Mouse (Mus musculus): ENCODE results near the gene Gm3233. TPM values are rescaled to one million over a fixed set of nuclear protein-coding genes. Genes with fewer than 3 reads are reported as not detected.
"Not testable (repeated sequence)": the region's sequence is repeated elsewhere in the genome, so short reads cannot be mapped to it uniquely, and the experiment has no call there.

Gm3233 gene
- polyA plus RNA-seq, 2 experiments from 2014 or later, result not detected

DNA sequence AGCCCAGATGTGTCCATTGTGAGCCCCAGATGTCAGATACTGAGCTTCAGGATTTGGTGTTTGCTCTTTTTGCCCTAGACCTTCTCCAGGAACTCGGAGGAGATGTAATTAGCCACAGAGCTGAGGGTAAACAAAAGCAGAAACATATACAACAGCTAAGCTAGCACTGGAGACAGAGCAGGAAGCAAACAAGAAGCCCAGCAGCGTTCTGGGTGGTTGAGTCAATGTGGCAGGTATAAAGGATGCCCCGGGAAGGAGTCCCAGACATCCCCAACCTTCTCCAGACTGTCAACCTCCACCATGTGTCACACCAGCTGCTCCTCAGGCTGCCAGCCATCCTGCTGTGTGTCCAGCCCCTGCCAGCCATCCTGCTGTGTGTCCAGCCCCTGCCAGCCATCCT lies 33.3 kb downstream of the Gm3233 start, which contains the start of gene Gm10100:
Gm10100 (plus strand) TSS at position 301 of the 400 bp plus-strand sequence.
- no peak for ATAC-seq

- no peak for ATAC-seq
Measured at GRCm38 (mm10) chr10:77724855-77725254, 34.6 kb downstream of the Gm3233 start.

DNA sequence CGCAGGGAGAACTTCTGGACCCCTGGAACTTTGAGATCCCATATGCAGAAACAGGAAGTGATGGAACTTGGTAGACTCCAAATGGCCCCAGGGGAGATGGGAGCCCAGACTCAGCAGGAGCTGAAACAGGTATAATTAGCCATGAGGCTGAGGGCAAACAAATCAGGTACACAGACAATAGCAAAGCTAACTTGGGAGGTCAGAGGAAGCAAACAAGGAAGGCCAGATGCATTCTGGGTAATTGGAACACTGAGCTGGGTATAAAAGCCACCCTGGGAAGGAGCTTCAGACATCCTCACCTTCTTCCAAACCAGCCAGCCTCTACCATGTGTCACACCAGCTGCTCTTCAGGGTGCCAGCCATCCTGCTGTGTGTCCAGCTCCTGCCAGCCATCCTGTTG lies 39.2 kb downstream of the Gm3233 start, which contains the start of gene Krtap12-1:
Krtap12-1 (plus strand) TSS at position 301 of the 400 bp plus-strand sequence.
- ATAC-seq, result not testable (repeated sequence)

DNA sequence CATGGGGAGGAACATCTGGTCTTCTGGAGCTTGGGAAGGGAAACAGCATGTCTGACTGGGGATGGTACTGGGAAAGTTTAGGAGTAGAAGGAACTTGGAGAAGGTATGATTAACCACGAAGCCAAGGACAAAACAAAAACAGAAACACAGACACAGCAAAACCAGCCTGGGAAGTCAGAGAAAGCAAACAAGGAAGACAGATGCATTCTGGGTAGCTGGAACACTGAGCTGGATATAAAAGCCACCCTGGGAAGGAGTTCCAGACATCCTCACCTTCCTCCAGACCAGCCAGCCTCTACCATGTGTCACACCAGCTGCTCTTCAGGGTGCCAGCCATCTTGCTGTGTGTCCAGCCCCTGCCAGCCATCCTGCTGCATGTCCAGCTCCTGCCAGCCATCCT lies 44.0 kb downstream of the Gm3233 start, which contains the start of gene Gm10142:
Gm10142 (plus strand) TSS at position 301 of the 400 bp plus-strand sequence.
- ATAC-seq, result no peak

DNA sequence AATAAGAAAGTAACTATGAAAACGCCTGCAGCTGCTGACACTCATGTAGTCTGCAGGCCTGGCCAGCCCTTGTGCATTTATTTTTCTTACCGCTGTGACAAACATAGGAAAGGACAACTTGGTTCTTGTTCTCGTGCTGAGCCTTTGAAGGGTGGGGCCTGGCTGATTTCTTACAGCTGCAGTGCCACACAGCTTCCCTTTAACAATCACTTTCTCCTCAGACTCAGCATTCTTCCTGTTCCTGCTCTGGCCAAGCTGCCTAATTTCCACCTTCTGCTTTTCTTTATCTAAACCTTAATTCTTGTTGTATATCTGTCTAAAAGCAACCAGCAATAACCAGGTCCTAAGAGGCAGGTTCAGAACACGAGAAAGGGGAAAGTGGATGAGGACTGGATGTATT lies 45.7 kb downstream of the Gm3233 start:
- ATAC-seq, result no peak

DNA sequence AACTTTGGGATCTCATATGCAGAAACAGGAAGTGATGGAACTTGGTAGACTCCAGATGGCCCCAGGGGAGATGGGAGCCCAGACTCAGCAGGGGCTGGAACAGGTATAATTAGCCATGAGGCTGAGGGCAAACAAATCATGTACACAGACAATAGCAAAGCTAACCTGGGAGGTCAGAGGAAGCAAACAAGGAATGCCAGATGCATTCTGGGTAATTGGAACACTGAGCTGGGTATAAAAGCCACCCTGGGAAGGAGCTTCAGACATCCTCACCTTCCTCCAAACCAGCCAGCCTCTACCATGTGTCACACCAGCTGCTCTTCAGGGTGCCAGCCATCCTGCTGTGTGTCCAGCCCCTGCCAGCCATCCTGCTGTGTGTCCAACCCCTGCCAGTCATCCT lies 48.3 kb downstream of the Gm3233 start, which contains the start of gene Gm10024:
Gm10024 (plus strand) TSS at position 301 of the 400 bp plus-strand sequence.
- not testable (repeated sequence) for ATAC-seq

DNA sequence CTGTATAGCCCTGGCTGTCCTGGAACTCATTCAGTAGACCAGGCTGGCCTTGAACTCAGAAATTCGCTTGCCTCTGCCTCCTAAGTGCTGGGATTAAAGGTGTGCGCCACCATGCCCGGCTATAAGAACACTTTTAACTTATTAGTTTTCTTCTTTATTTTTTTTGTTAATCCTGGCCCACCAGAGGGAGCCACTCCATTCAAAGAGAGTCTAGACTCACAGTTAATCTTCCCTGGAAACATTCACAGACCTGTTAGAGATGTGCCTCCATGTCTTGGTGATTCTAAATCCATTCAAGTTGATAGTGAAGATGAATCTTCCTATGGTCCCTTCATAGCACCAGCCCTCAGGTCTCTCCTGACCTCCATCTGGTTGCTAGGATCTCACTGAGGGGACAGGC lies 49.7 kb downstream of the Gm3233 start:
- ATAC-seq, result no peak

Other genes starting within 250 kb of the Gm3233 start
- 10 to 100 TPM; 11.8 to 14.3 TPM for gene Fam207a, start 243.9 kb downstream of the Gm3233 start, polyA plus RNA-seq (2017; shearing (Covaris generic))
- 100 to 1,000 TPM; 449 to 774 TPM for gene Itgb2, start 229.4 kb downstream of the Gm3233 start, polyA plus RNA-seq (2017; shearing (Covaris generic))
- gene Pttg1ip, start 178.0 kb downstream of the Gm3233 start, polyA plus RNA-seq (2017; shearing (Covaris generic)), result 100 to 1,000 TPM; 107 to 179 TPM
- 100 to 1,000 TPM in 1 of 2 experiments, 10 to 100 TPM in 1; 96.6 to 109 TPM for gene Sumo3, start 153.6 kb downstream of the Gm3233 start, polyA plus RNA-seq (2017; shearing (Covaris generic))
- gene Gm49325, start 153.5 kb downstream of the Gm3233 start, polyA plus RNA-seq (2017; shearing (Covaris generic)), result 1 to 10 TPM in 1 of 2 experiments, not detected in 1; 3.0 TPM
- gene Ube2g2, start 137.4 kb downstream of the Gm3233 start, polyA plus RNA-seq (2017; shearing (Covaris generic)), result 10 to 100 TPM; 42.0 to 65.6 TPM
- 1 to 10 TPM in 1 of 2 experiments, under 1 TPM in 1; 0.31 to 1.4 TPM for gene Tspear, start 73.1 kb downstream of the Gm3233 start, polyA plus RNA-seq (2017; shearing (Covaris generic))
- gene Gm19402, start 68.9 kb downstream of the Gm3233 start, polyA plus RNA-seq (2017; shearing (Covaris generic)), result not detected
- not detected for gene Gm9508, start 62.4 kb downstream of the Gm3233 start, polyA plus RNA-seq (2017; shearing (Covaris generic))
- not detected for gene Gm10272, start 53.1 kb downstream of the Gm3233 start, polyA plus RNA-seq (2017; shearing (Covaris generic))
- gene Gm10024, start 48.2 kb downstream of the Gm3233 start, polyA plus RNA-seq (2017; shearing (Covaris generic)), result not detected
- not detected for gene Gm10142, start 43.9 kb downstream of the Gm3233 start, polyA plus RNA-seq (2017; shearing (Covaris generic))
- not detected for gene Krtap12-1, start 39.1 kb downstream of the Gm3233 start, polyA plus RNA-seq (2017; shearing (Covaris generic))
- not detected for gene Gm10100, start 33.2 kb downstream of the Gm3233 start, polyA plus RNA-seq (2017; shearing (Covaris generic))
- not detected for gene Gm18596, start 17.0 kb downstream of the Gm3233 start, polyA plus RNA-seq (2017; shearing (Covaris generic))
- gene Gm9736, start 8.3 kb downstream of the Gm3233 start, polyA plus RNA-seq (2017; shearing (Covaris generic)), result not detected
- not detected for gene Gm3238, start 11.6 kb upstream of the Gm3233 start, polyA plus RNA-seq (2017; shearing (Covaris generic))
- gene Gm7138, start 17.3 kb upstream of the Gm3233 start, polyA plus RNA-seq (2017; shearing (Covaris generic)), result not detected
- gene Gm3250, start 22.9 kb upstream of the Gm3233 start, polyA plus RNA-seq (2017; shearing (Covaris generic)), result not detected
- not detected for gene Gm7137, start 28.5 kb upstream of the Gm3233 start, polyA plus RNA-seq (2017; shearing (Covaris generic))
- not detected for gene Gm9639, start 35.4 kb upstream of the Gm3233 start, polyA plus RNA-seq (2017; shearing (Covaris generic))
- not detected for gene Gm19668, start 39.5 kb upstream of the Gm3233 start, polyA plus RNA-seq (2017; shearing (Covaris generic))
- not detected for gene Gm9507, start 52.2 kb upstream of the Gm3233 start, polyA plus RNA-seq (2017; shearing (Covaris generic))
- not detected for gene Gm2696, start 55.0 kb upstream of the Gm3233 start, polyA plus RNA-seq (2017; shearing (Covaris generic))
- not detected for gene Krtap10-4, start 67.4 kb upstream of the Gm3233 start, polyA plus RNA-seq (2017; shearing (Covaris generic))
- gene Krtap10-10, start 76.3 kb upstream of the Gm3233 start, polyA plus RNA-seq (2017; shearing (Covaris generic)), result not detected
- gene Gm36176, start 87.1 kb upstream of the Gm3233 start, polyA plus RNA-seq (2017; shearing (Covaris generic)), result not detected
- not detected for gene Gm10318, start 93.2 kb upstream of the Gm3233 start, polyA plus RNA-seq (2017; shearing (Covaris generic))
- not detected for gene Gm3285, start 102.3 kb upstream of the Gm3233 start, polyA plus RNA-seq (2017; shearing (Covaris generic))
- gene Lrrc3, start 142.9 kb upstream of the Gm3233 start, polyA plus RNA-seq (2017; shearing (Covaris generic)), result not detected
- 1 to 10 TPM in 1 of 2 experiments, not detected in 1; 1.2 TPM for gene Trpm2, start 210.9 kb upstream of the Gm3233 start, polyA plus RNA-seq (2017; shearing (Covaris generic))
- 10 to 100 TPM in 1 of 2 experiments, 1 to 10 TPM in 1; 5.4 to 13.8 TPM for gene 1810043G02Rik, start 218.8 kb upstream of the Gm3233 start, polyA plus RNA-seq (2017; shearing (Covaris generic))

All from CD4-positive, CD25-positive, alpha-beta regulatory T cell, adult 4 months (primary cell).